Mouse (Mus musculus) small intestine, adult 2 months (tissue): Measurements from ENCODE around the gene Pde4d.

Source experiments
- CTCF ChIP-seq: fragments of 200-500 bp; IDR thresholded peaks from 2 replicates; pipeline ENCODE4 v1.5.1; 2012; ENCODE audit warnings: low read depth, mild to moderate bottlenecking, control low read depth, inconsistent platforms, low read length, moderate library complexity, mixed read lengths; ENCODE audit not compliant: insufficient replicate concordance, insufficient read length; ENCODE audit errors: extremely low read depth
- POLR2A ChIP-seq: fragments of 200-500 bp; IDR thresholded peaks from 2 replicates; pipeline ENCODE4 v1.6.1; 2012; ENCODE audit warnings: low read depth, mild to moderate bottlenecking, control low read depth, inconsistent platforms, low read length, moderate library complexity

DNA sequence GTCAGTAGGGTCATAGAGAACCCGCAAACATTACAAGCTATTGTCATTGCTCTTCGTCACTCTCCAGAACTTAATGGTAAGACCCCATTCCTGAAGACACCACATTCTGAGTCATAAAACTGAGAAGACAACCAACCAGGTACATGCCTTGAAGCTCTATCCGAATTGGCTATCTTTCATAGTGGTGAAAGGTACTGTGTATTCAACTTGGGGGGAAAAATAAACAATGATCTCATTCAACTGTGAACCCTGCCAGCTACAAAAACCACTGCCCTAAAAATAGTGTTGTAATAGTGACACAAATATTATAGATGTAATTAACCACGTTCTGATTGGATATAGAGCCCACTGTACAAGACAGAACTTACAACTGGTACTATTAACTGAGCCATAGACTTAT lies 1140.3 kb downstream of the Pde4d start:
- TF ChIP-seq CTCF (no peak), POLR2A (no peak)
